ENCODE assay signal across 21 mouse cellular contexts in genomic region chr10:81513798-81514197, GRCm38 (mm10). TPM values are rescaled to one million over a fixed set of nuclear protein-coding genes. Genes with fewer than 3 reads are reported as not detected.
A peak's percentile ranks its signal among the peaks of the same experiment; 100 is the strongest.
DNase-seq lines count a peak whose midpoint lies in the region; ATAC-seq and TF ChIP-seq lines count a peak whose summit lies in the region.
"Had no signal": no experiment of that assay in that cellular context is flagged by ENCODE, and none has a peak within 500 bp of the region (broad histone marks: within the 10 kb centered on the region; RNA-seq: fewer than 3 reads in every experiment).

No protein-coding gene starts in this region.

- H3K9me3 ChIP-seq in intestine, postnatal 0 days (ENCODE audit: control insufficient read depth) = no peaks in the 10 kb centered on the region
- no peaks in the 10 kb centered on the region for H3K9me3 ChIP-seq in intestine, embryonic 15.5 days
- H3K9me3 ChIP-seq in liver, postnatal 0 days (ENCODE audit: low read length) = no peaks in the 10 kb centered on the region
- H3K9me3 ChIP-seq in liver, embryonic 11.5 days (ENCODE audit: control insufficient read depth, low read length) = peaks cover 7% of the 10 kb centered on the region
- no peaks in the 10 kb centered on the region for H3K9me3 ChIP-seq in ES-Bruce4 (replicated peaks; ENCODE audit: control insufficient read depth, insufficient read depth, low read length, poor library complexity, severe bottlenecking)
- H3K9me3 ChIP-seq: forebrain, embryonic 15.5 days; hindbrain, embryonic 12.5 days had no signal

- 79% methylated on average over 5 of the region's 5 CpGs for WGBS in intestine, postnatal 0 days
- WGBS in intestine, embryonic 15.5 days = 85% methylated on average over 5 of the region's 5 CpGs
- WGBS in liver, postnatal 0 days (ENCODE audit: insufficient replicate concordance) = 88% methylated on average over 5 of the region's 5 CpGs
- WGBS in liver, embryonic 11.5 days = 80% methylated on average over 5 of the region's 5 CpGs

- no peak for TF ChIP-seq EP300 in liver, postnatal 0 days (IDR thresholded peaks at IDR 0.05; ENCODE audit: low read depth)
- TF ChIP-seq EP300 in ES-Bruce4 (IDR thresholded peaks at IDR 0.05; ENCODE audit: insufficient read depth, low read depth, low read length) = no peak

- H3K36me3 ChIP-seq in intestine, postnatal 0 days (ENCODE audit: control insufficient read depth, insufficient read depth) = no peaks in the 10 kb centered on the region
- no peaks in the 10 kb centered on the region for H3K36me3 ChIP-seq in intestine, embryonic 15.5 days
- peaks cover 2% of the 10 kb centered on the region; the same call in 1 of the 2 replicates for H3K36me3 ChIP-seq in liver, postnatal 0 days (replicated peaks; ENCODE audit: insufficient read depth, low read length)
- H3K36me3 ChIP-seq in liver, embryonic 11.5 days (ENCODE audit: control insufficient read depth, insufficient read depth, low read length) = peaks cover 9% of the 10 kb centered on the region
- H3K36me3 ChIP-seq in ES-Bruce4 (ENCODE audit: control insufficient read depth, insufficient read depth, low read length, poor library complexity, severe bottlenecking) = no peaks in the 10 kb centered on the region
- H3K36me3 ChIP-seq: embryonic facial prominence, embryonic 12.5 days; forebrain, embryonic 15.5 days; heart, embryonic 13.5 days; hindbrain, embryonic 12.5 days had no signal

- no peak overlapping the region for H3K4me3 ChIP-seq in intestine, postnatal 0 days (ENCODE audit: low read depth, low read length)
- no peak overlapping the region for H3K4me3 ChIP-seq in intestine, embryonic 15.5 days (replicated peaks)
- H3K4me3 ChIP-seq in liver, postnatal 0 days (ENCODE audit: low read depth, low read length) = no peak overlapping the region
- H3K4me3 ChIP-seq in liver, embryonic 11.5 days (ENCODE audit: low read depth, low read length) = no peak overlapping the region
- no peak overlapping the region for H3K4me3 ChIP-seq in ES-Bruce4 (ENCODE audit: low read depth, low read length)
- H3K4me3 ChIP-seq: embryonic facial prominence, embryonic 12.5 days; forebrain, embryonic 15.5 days; heart, embryonic 13.5 days; hindbrain, embryonic 12.5 days had no signal

- peak; percentile 24; the same call in 1 of the 2 replicates for TF ChIP-seq CTCF in intestine, postnatal 0 days (IDR thresholded peaks at IDR 0.05; ENCODE audit: low read depth)
- TF ChIP-seq CTCF in liver, postnatal 0 days (IDR thresholded peaks at IDR 0.05; ENCODE audit: low read depth) = peak; percentile 43
- peak; percentile 17 for TF ChIP-seq CTCF in ES-Bruce4 (IDR thresholded peaks at IDR 0.05; ENCODE audit: low read depth, low read length)

- no peaks in the 10 kb centered on the region for H3K4me1 ChIP-seq in intestine, postnatal 0 days (replicated peaks; ENCODE audit: control insufficient read depth, insufficient read depth, low read length)
- H3K4me1 ChIP-seq in intestine, embryonic 15.5 days (replicated peaks) = no peaks in the 10 kb centered on the region
- H3K4me1 ChIP-seq in liver, postnatal 0 days (ENCODE audit: insufficient read depth) = peaks cover 12% of the 10 kb centered on the region
- peaks cover 15% of the 10 kb centered on the region for H3K4me1 ChIP-seq in liver, embryonic 11.5 days (replicated peaks; ENCODE audit: control insufficient read depth, insufficient read depth, low read length)
- H3K4me1 ChIP-seq in ES-Bruce4 (ENCODE audit: control insufficient read depth, insufficient read depth, low read length) = peaks cover 2% of the 10 kb centered on the region
- H3K4me1 ChIP-seq: forebrain, embryonic 15.5 days; heart, embryonic 13.5 days; hindbrain, embryonic 12.5 days had no signal

- no peak overlapping the region for H3K4me2 ChIP-seq in intestine, postnatal 0 days (replicated peaks; ENCODE audit: low read depth)
- H3K4me2 ChIP-seq in intestine, embryonic 15.5 days (replicated peaks) = no peak overlapping the region
- H3K4me2 ChIP-seq in liver, postnatal 0 days (ENCODE audit: low read depth, low read length) = no peak overlapping the region
- H3K4me2 ChIP-seq in liver, embryonic 11.5 days = no peak overlapping the region
- H3K4me2 ChIP-seq: embryonic facial prominence, embryonic 12.5 days; forebrain, embryonic 15.5 days; heart, embryonic 13.5 days; hindbrain, embryonic 12.5 days had no signal

- no peak for DNase-seq in liver, postnatal 0 days
- DNase-seq in liver, embryonic 11.5 days (ENCODE audit: low spot score) = no peak
- peak; percentile 45 for DNase-seq in ZHBTc4 (ENCODE audit: low read depth, low spot score)
- DNase-seq in frontal cortex, postnatal 25 days (ENCODE audit: low spot score in 2 of 2) = no peak
- no peak for DNase-seq in left cerebral cortex, adult 8-10 months (ENCODE audit: low spot score in 2 of 2)
- DNase-seq: adrenal gland, adult 2 months; adrenal gland, postnatal 25 days; cerebellum, adult 2 months; cerebellum, postnatal 14 days; gastrocnemius, postnatal 14 days; heart, postnatal 4 days had no signal

- H3K9ac ChIP-seq in intestine, postnatal 0 days (ENCODE audit: low read depth, low read length) = no peak overlapping the region
- no peak overlapping the region for H3K9ac ChIP-seq in intestine, embryonic 15.5 days
- H3K9ac ChIP-seq in liver, postnatal 0 days (replicated peaks) = no peak overlapping the region
- H3K9ac ChIP-seq in liver, embryonic 11.5 days (ENCODE audit: low read depth, low read length) = no peak overlapping the region
- H3K9ac ChIP-seq in ES-Bruce4 (ENCODE audit: low read depth, poor library complexity, severe bottlenecking) = no peak overlapping the region
- H3K9ac ChIP-seq: embryonic facial prominence, embryonic 12.5 days; forebrain, embryonic 15.5 days; heart, embryonic 13.5 days; hindbrain, embryonic 12.5 days had no signal

- ATAC-seq in intestine, postnatal 0 days = no peak
- no peak for ATAC-seq in intestine, embryonic 15.5 days
- ATAC-seq in liver, postnatal 0 days = no peak
- no peak for ATAC-seq in liver, embryonic 11.5 days (replicated peaks; ENCODE audit: low FRiP score)
- ATAC-seq: forebrain, embryonic 15.5 days; hindbrain, embryonic 16.5 days had no signal

- H3K27ac ChIP-seq in intestine, postnatal 0 days (ENCODE audit: low read depth, low read length) = no peak overlapping the region
- no peak overlapping the region for H3K27ac ChIP-seq in intestine, embryonic 15.5 days
- H3K27ac ChIP-seq in liver, postnatal 0 days (ENCODE audit: low read depth) = no peak overlapping the region
- no peak overlapping the region for H3K27ac ChIP-seq in liver, embryonic 11.5 days (ENCODE audit: low read depth, low read length)
- H3K27ac ChIP-seq in ES-Bruce4 (ENCODE audit: insufficient read depth, low read length) = no peak overlapping the region
- H3K27ac ChIP-seq: embryonic facial prominence, embryonic 12.5 days; forebrain, embryonic 15.5 days; heart, embryonic 13.5 days; hindbrain, embryonic 12.5 days had no signal

- TF ChIP-seq POLR2A in ES-Bruce4 (IDR thresholded peaks at IDR 0.05; ENCODE audit: insufficient read depth, low read length) = no peak

- no peaks in the 10 kb centered on the region for H3K27me3 ChIP-seq in intestine, postnatal 0 days (replicated peaks; ENCODE audit: control insufficient read depth, insufficient read depth, low read length)
- 0 out of 2 replicates have a peak, but pooled peaks cover 5% of the 10 kb centered on the region for H3K27me3 ChIP-seq in intestine, embryonic 15.5 days (replicated peaks)
- H3K27me3 ChIP-seq in liver, postnatal 0 days (ENCODE audit: insufficient read depth, low read length) = peaks cover 5% of the 10 kb centered on the region; the same call in 1 of the 2 replicates
- no peaks in the 10 kb centered on the region for H3K27me3 ChIP-seq in liver, embryonic 11.5 days (replicated peaks; ENCODE audit: control insufficient read depth, insufficient read depth, low read length)
- no peaks in the 10 kb centered on the region for H3K27me3 ChIP-seq in ES-Bruce4 (ENCODE audit: control insufficient read depth, insufficient read depth, low read length, poor library complexity, severe bottlenecking)
- H3K27me3 ChIP-seq: CH12.LX had no signal

RNA-seq across cellular contexts. Expression of gene Gna15, which starts 10.2 kb away (rescaled TPM):
- polyA plus RNA-seq in intestine, postnatal 0 days (2015; fragmentation: Nextera tagmentation; extraction: Ambion mirVana) = 0.64 and 0.78 TPM in 2 replicates
- 0.92 and 0.97 TPM in 2 replicates for polyA plus RNA-seq in intestine, embryonic 15.5 days (2015; fragmentation: Nextera tagmentation; extraction: Ambion mirVana)
- 4.0 and 4.4 TPM in 2 replicates for polyA plus RNA-seq in liver, postnatal 0 days (2015; fragmentation: Nextera tagmentation; extraction: Ambion mirVana)
- 10.1 and 11.3 TPM in 2 replicates for polyA plus RNA-seq in liver, embryonic 11.5 days (2014; fragmentation: Nextera tagmentation; extraction: Ambion mirVana)
- 11.2 and 11.6 TPM in 2 replicates for polyA plus RNA-seq in ES-Bruce4 (2011; ENCODE audit: insufficient read depth, insufficient read length, low read depth, missing spikeins)
- total RNA-seq in left cerebral cortex, adult 8-10 months (2022) = 1 to 10 TPM; 3.4 to 6.1 (median 5.3) TPM

RNA-seq across cellular contexts. Expression of gene S1pr4, which starts 13.9 kb away (rescaled TPM):
- polyA plus RNA-seq in intestine, postnatal 0 days (2015; fragmentation: Nextera tagmentation; extraction: Ambion mirVana) = 0.50 and 0.74 TPM in 2 replicates
- polyA plus RNA-seq in intestine, embryonic 15.5 days (2015; fragmentation: Nextera tagmentation; extraction: Ambion mirVana) = 1.0 and 1.1 TPM in 2 replicates
- polyA plus RNA-seq in liver, postnatal 0 days (2015; fragmentation: Nextera tagmentation; extraction: Ambion mirVana) = 6.3 and 7.4 TPM in 2 replicates
- polyA plus RNA-seq in liver, embryonic 11.5 days (2014; fragmentation: Nextera tagmentation; extraction: Ambion mirVana) = 4.5 and 4.6 TPM in 2 replicates
- polyA plus RNA-seq in ES-Bruce4 (2011; ENCODE audit: insufficient read depth, insufficient read length, low read depth, missing spikeins) = 0.49 and 0.93 TPM in 2 replicates
- 1 to 10 TPM in 2 of 4 experiments, under 1 TPM in 2; 0.41 to 1.2 (median 0.89) TPM for total RNA-seq in left cerebral cortex, adult 8-10 months (2022)

RNA-seq across cellular contexts. Expression of gene Ncln, which starts 17.6 kb away (rescaled TPM):
- 58.6 and 61.1 TPM in 2 replicates for polyA plus RNA-seq in intestine, postnatal 0 days (2015; fragmentation: Nextera tagmentation; extraction: Ambion mirVana)
- 98.5 and 118 TPM in 2 replicates for polyA plus RNA-seq in intestine, embryonic 15.5 days (2015; fragmentation: Nextera tagmentation; extraction: Ambion mirVana)
- polyA plus RNA-seq in liver, postnatal 0 days (2015; fragmentation: Nextera tagmentation; extraction: Ambion mirVana) = 29.2 and 30.6 TPM in 2 replicates
- 92.2 and 97.9 TPM in 2 replicates for polyA plus RNA-seq in liver, embryonic 11.5 days (2014; fragmentation: Nextera tagmentation; extraction: Ambion mirVana)
- 37.2 and 41.6 TPM in 2 replicates for polyA plus RNA-seq in ES-Bruce4 (2011; ENCODE audit: insufficient read depth, insufficient read length, low read depth, missing spikeins)
- total RNA-seq in left cerebral cortex, adult 8-10 months (2022) = 10 to 100 TPM; 70.9 to 91.6 (median 73.7) TPM

RNA-seq across cellular contexts. Expression of gene Gna11, which starts 31.2 kb away (rescaled TPM):
- polyA plus RNA-seq in intestine, postnatal 0 days (2015; fragmentation: Nextera tagmentation; extraction: Ambion mirVana) = 188 and 195 TPM in 2 replicates
- 245 and 269 TPM in 2 replicates for polyA plus RNA-seq in intestine, embryonic 15.5 days (2015; fragmentation: Nextera tagmentation; extraction: Ambion mirVana)
- polyA plus RNA-seq in liver, postnatal 0 days (2015; fragmentation: Nextera tagmentation; extraction: Ambion mirVana) = 18.3 and 19.2 TPM in 2 replicates
- 46.4 and 47.0 TPM in 2 replicates for polyA plus RNA-seq in liver, embryonic 11.5 days (2014; fragmentation: Nextera tagmentation; extraction: Ambion mirVana)
- polyA plus RNA-seq in ES-Bruce4 (2011; ENCODE audit: insufficient read depth, insufficient read length, low read depth, missing spikeins) = 32.0 and 35.3 TPM in 2 replicates
- total RNA-seq in left cerebral cortex, adult 8-10 months (2022) = 100 to 1,000 TPM in 3 of 4 experiments, 10 to 100 TPM in 1; 99.3 to 110 (median 101) TPM

RNA-seq across cellular contexts. Expression of gene Celf5, which starts 31.3 kb away (rescaled TPM):
- polyA plus RNA-seq in intestine, postnatal 0 days (2015; fragmentation: Nextera tagmentation; extraction: Ambion mirVana) = 0.76 and 1.0 TPM in 2 replicates
- polyA plus RNA-seq in intestine, embryonic 15.5 days (2015; fragmentation: Nextera tagmentation; extraction: Ambion mirVana) = 1.7 TPM in 2 replicates
- not detected in 2 replicates for polyA plus RNA-seq in liver, postnatal 0 days (2015; fragmentation: Nextera tagmentation; extraction: Ambion mirVana)
- polyA plus RNA-seq in liver, embryonic 11.5 days (2014; fragmentation: Nextera tagmentation; extraction: Ambion mirVana) = 0.12 TPM in 1 of 2 replicates, not detected in the other
- polyA plus RNA-seq in ES-Bruce4 (2011; ENCODE audit: insufficient read depth, insufficient read length, low read depth, missing spikeins) = 27.5 and 30.5 TPM in 2 replicates
- 100 to 1,000 TPM; 229 to 265 (median 242) TPM for total RNA-seq in left cerebral cortex, adult 8-10 months (2022)
- total RNA-seq: granulocyte monocyte progenitor cell, adult 5-6 weeks had no signal
